Mouse (Mus musculus) duodenum, adult 2 months (tissue): Measurements from ENCODE around the gene Trim68. TPM values are rescaled to one million over a fixed set of nuclear protein-coding genes. Genes with fewer than 3 reads are reported as not detected.

Experiments
- polyA plus RNA-seq: library from polyadenylated mRNA; depleted of rRNA; stranded (reverse); fragments of >200 nt; gene quantifications from 2 replicates; pipeline ENCODE4 v1.2.3, GENCODE M21; 2012; ENCODE audit warnings: low replicate concordance; rRNA removed

The Trim68 gene
- polyA plus RNA-seq, result 1.7 and 3.0 TPM in 2 replicates

GRCm38 (mm10) chr7:102686944-102687501, at the start of gene Trim68:
Trim68 (minus strand) TSS chr7:102687327.

GRCm38 (mm10) chr7:102727391-102727790, 40.3 kb upstream of the Trim68 start, which contains the start of gene Olfr559:
Olfr559 (minus strand) TSS chr7:102727491.

GRCm38 (mm10) chr7:102718970-102719369, 31.8 kb upstream of the Trim68 start, which contains the start of gene Olfr33:
Olfr33 (minus strand) TSS chr7:102719070.

GRCm38 (mm10) chr7:102701915-102702314, 14.8 kb upstream of the Trim68 start, which contains the start of gene Olfr558:
Olfr558 (plus strand) TSS chr7:102702215.

GRCm38 (mm10) chr7:102695358-102696125, 8.4 kb upstream of the Trim68 start, which contains the start of gene Olfr557:
Olfr557 (plus strand) TSS chr7:102695910.

GRCm38 (mm10) chr7:102664599-102664998, 22.5 kb downstream of the Trim68 start, which contains the start of gene Olfr556:
Olfr556 (plus strand) TSS chr7:102664899.

GRCm38 (mm10) chr7:102658523-102658922, 28.6 kb downstream of the Trim68 start, which contains the start of gene Olfr555:
Olfr555 (plus strand) TSS chr7:102658823.

GRCm38 (mm10) chr7:102638132-102638531, 49.0 kb downstream of the Trim68 start, which contains the start of gene Olfr554:
Olfr554 (plus strand) TSS chr7:102638432.

Other genes starting within 250 kb of the Trim68 start
- 1.7 and 4.7 TPM in 2 replicates for gene Rrm1, start 245.6 kb downstream of the Trim68 start, polyA plus RNA-seq
- gene Olfr543, start 205.6 kb downstream of the Trim68 start, polyA plus RNA-seq, result not detected in 2 replicates
- gene Olfr544, start 199.0 kb downstream of the Trim68 start, polyA plus RNA-seq, result not detected in 2 replicates
- not detected in 2 replicates for gene Olfr545, start 187.8 kb downstream of the Trim68 start, polyA plus RNA-seq
- gene Olfr547, start 152.6 kb downstream of the Trim68 start, polyA plus RNA-seq, result not detected in 2 replicates
- gene Olfr548-ps1, start 146.4 kb downstream of the Trim68 start, polyA plus RNA-seq, result not detected in 2 replicates
- not detected in 2 replicates for gene Olfr549, start 137.5 kb downstream of the Trim68 start, polyA plus RNA-seq
- gene Trim21, start 121.8 kb downstream of the Trim68 start, polyA plus RNA-seq, result 1.1 and 1.4 TPM in 2 replicates
- not detected in 2 replicates for gene Olfr550, start 115.9 kb downstream of the Trim68 start, polyA plus RNA-seq
- not detected in 2 replicates for gene Olfr551, start 95.4 kb downstream of the Trim68 start, polyA plus RNA-seq
- not detected in 2 replicates for gene Olfr552, start 89.6 kb downstream of the Trim68 start, polyA plus RNA-seq
- not detected in 2 replicates for gene Olfr553, start 69.1 kb downstream of the Trim68 start, polyA plus RNA-seq
- not detected in 2 replicates for gene Olfr554, start 48.9 kb downstream of the Trim68 start, polyA plus RNA-seq
- gene Olfr555, start 28.5 kb downstream of the Trim68 start, polyA plus RNA-seq, result not detected in 2 replicates
- not detected in 2 replicates for gene Olfr556, start 22.4 kb downstream of the Trim68 start, polyA plus RNA-seq
- not detected in 2 replicates for gene Olfr557, start 8.6 kb upstream of the Trim68 start, polyA plus RNA-seq
- gene Olfr558, start 14.9 kb upstream of the Trim68 start, polyA plus RNA-seq, result 0.07 and 0.09 TPM in 2 replicates
- not detected in 2 replicates for gene Olfr33, start 31.7 kb upstream of the Trim68 start, polyA plus RNA-seq
- not detected in 2 replicates for gene Olfr559, start 40.2 kb upstream of the Trim68 start, polyA plus RNA-seq
- gene Olfr560, start 72.0 kb upstream of the Trim68 start, polyA plus RNA-seq, result not detected in 2 replicates
- gene Olfr78, start 72.1 kb upstream of the Trim68 start, polyA plus RNA-seq, result 0.24 and 0.67 TPM in 2 replicates
- gene Olfr561, start 83.9 kb upstream of the Trim68 start, polyA plus RNA-seq, result not detected in 2 replicates
- gene Olfr564, start 116.2 kb upstream of the Trim68 start, polyA plus RNA-seq, result not detected in 2 replicates
- gene Olfr566, start 171.4 kb upstream of the Trim68 start, polyA plus RNA-seq, result not detected in 2 replicates
- gene Olfr568, start 189.8 kb upstream of the Trim68 start, polyA plus RNA-seq, result not detected in 2 replicates
- not detected in 2 replicates for gene Olfr569, start 203.6 kb upstream of the Trim68 start, polyA plus RNA-seq
- gene Olfr570, start 207.2 kb upstream of the Trim68 start, polyA plus RNA-seq, result not detected in 2 replicates
- not detected in 2 replicates for gene Olfr571, start 230.2 kb upstream of the Trim68 start, polyA plus RNA-seq
- not detected in 2 replicates for gene Olfr572, start 237.1 kb upstream of the Trim68 start, polyA plus RNA-seq